Mouse (Mus musculus) midbrain, embryonic 10.5 days (tissue): ENCODE results near the gene Ripor2. TPM values are rescaled to one million over a fixed set of nuclear protein-coding genes. Genes with fewer than 3 reads are reported as not detected.
"Not testable (repeated sequence)": the region's sequence is repeated elsewhere in the genome, so short reads cannot be mapped to it uniquely, and the experiment has no call there.

Experiments used
- DNase-seq: peaks from one replicate; pipeline ENCODE4 v3.0.0-alpha.2; 2017; ENCODE audit warnings: low spot score
- H3K27ac ChIP-seq: fragments of 300-500 bp; sonication (generic); replicated peaks from 2 replicates; pipeline ENCODE4 v1.5.1; 2016; ENCODE audit warnings: mild to moderate bottlenecking
- H3K27me3 ChIP-seq: fragments of 300-500 bp; sonication (generic); 2 replicates; pipeline ENCODE4 v1.6.1; 2016; ENCODE audit warnings: low read depth, mild to moderate bottlenecking; ENCODE audit not compliant: poor library complexity, severe bottlenecking
- H3K36me3 ChIP-seq: fragments of 300-500 bp; sonication (generic); 2 replicates; pipeline ENCODE4 v1.6.1; 2016; ENCODE audit warnings: mild to moderate bottlenecking, moderate library complexity
- H3K4me1 ChIP-seq: fragments of 300-500 bp; sonication (generic); 2 replicates; pipeline ENCODE4 v1.6.1; 2016
- H3K4me3 ChIP-seq: fragments of 300-500 bp; sonication (generic); 2 replicates; pipeline ENCODE4 v1.5.1; 2016; ENCODE audit warnings: mild to moderate bottlenecking, moderate library complexity
- H3K9me3 ChIP-seq: fragments of 300-500 bp; sonication (generic); replicated peaks from 2 replicates; pipeline ENCODE4 v1.6.1; 2016; ENCODE audit warnings: mild to moderate bottlenecking
- WGBS: fragments of 180-500 bp; shearing (Covaris S2); methylation state at CpG from one replicate; pipeline ENCODE4 v1.1.7; 2016; 5-methylcytosine and 5-hydroxymethylcytosine counted together
- polyA plus RNA-seq: library from polyadenylated mRNA; unstranded; fragments of >200 nt; fragmentation: Nextera tagmentation; extraction: Ambion mirVana; gene quantifications from 2 replicates; pipeline ENCODE4 v1.2.1, GENCODE M21; 2016

Ripor2 gene
- polyA plus RNA-seq, 1 experiment from 2014 or later = 3.5 TPM

- WGBS = 93% methylated on average over 12 of the region's 12 CpGs
- H3K4me3 ChIP-seq = no peak overlapping the region
- DNase-seq = no peak
- no peaks in the 10 kb centered on the region for H3K9me3 ChIP-seq
- no peak overlapping the region for H3K27ac ChIP-seq
- peaks cover 24% of the 10 kb centered on the region for H3K4me1 ChIP-seq
- H3K36me3 ChIP-seq = peaks cover 70% of the 10 kb centered on the region
- H3K27me3 ChIP-seq = no peaks in the 10 kb centered on the region
These were observed 176.0 kb downstream of the Ripor2 start for GRCm38 (mm10) chr13:24757820-24758564.

- 92% methylated on average over 10 of the region's 10 CpGs for WGBS
These were observed 177.5 kb downstream of the Ripor2 start for GRCm38 (mm10) chr13:24759451-24759850.

DNA sequence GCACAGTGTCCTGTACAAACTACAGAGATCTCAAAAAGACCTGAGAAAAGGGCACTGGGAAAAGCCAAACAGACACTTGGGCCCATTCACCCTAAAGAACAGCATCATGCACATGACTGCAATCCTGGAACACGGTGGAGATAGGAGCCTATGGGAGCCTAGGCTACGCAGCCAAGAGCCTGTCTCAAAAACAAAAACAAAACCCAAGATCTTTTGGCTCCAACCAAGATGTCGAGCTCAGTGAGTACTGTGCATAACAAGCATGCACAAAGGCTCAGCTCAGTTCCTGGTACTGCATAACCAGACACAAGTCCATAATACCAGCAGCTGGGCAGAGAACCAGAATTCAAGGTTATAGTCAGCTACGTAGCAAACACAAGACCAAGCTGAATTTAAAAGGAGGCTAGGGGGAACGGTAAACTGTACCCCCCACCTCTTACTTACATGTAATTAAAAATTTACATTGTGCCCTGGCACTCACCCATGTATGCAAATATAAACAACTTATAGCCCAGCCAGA lies 178.4 kb downstream of the Ripor2 start:
- peak overlapping the region; percentile 96 for H3K4me3 ChIP-seq
- peaks cover 50% of the 10 kb centered on the region for H3K36me3 ChIP-seq
- DNase-seq = no peak
- H3K27ac ChIP-seq = peak overlapping the region; percentile 99
- no peaks in the 10 kb centered on the region for H3K27me3 ChIP-seq
- no peaks in the 10 kb centered on the region for H3K9me3 ChIP-seq
- H3K4me1 ChIP-seq = peaks cover 24% of the 10 kb centered on the region
- 85% methylated on average over 5 of the region's 5 CpGs for WGBS

More at GRCm38 (mm10) chr13:24759451-24759850, 177.5 kb downstream of the Ripor2 start:
- peaks cover 59% of the 10 kb centered on the region for H3K36me3 ChIP-seq
- no peaks in the 10 kb centered on the region for H3K27me3 ChIP-seq
- no peaks in the 10 kb centered on the region for H3K9me3 ChIP-seq
- DNase-seq = no peak
- peaks cover 24% of the 10 kb centered on the region for H3K4me1 ChIP-seq
- H3K27ac ChIP-seq = no peak overlapping the region
- no peak overlapping the region for H3K4me3 ChIP-seq

DNA sequence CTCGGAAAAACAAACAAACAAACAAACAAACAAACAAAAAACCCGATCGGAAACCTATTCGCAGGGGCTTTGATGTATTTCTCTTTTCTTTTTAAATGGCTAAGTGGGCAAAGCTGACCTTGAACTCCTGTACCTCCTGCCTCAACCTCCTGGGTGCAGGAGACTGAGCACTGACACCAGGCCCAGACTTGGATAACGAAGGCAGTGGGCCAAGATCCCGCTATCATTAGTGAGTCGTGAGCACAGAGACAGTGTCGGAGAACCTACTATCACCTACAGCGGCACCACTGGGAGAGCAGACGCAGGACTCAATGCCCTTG lies 179.1 kb downstream of the Ripor2 start:
- peaks cover 43% of the 10 kb centered on the region for H3K36me3 ChIP-seq
- H3K27me3 ChIP-seq = no peaks in the 10 kb centered on the region
- H3K4me1 ChIP-seq = peaks cover 24% of the 10 kb centered on the region
- H3K4me3 ChIP-seq = peak overlapping the region; percentile 96
- no peak for DNase-seq
- WGBS = 8% methylated on average over 10 of the region's 10 CpGs
- no peaks in the 10 kb centered on the region for H3K9me3 ChIP-seq
- H3K27ac ChIP-seq = peak overlapping the region; percentile 99

DNA sequence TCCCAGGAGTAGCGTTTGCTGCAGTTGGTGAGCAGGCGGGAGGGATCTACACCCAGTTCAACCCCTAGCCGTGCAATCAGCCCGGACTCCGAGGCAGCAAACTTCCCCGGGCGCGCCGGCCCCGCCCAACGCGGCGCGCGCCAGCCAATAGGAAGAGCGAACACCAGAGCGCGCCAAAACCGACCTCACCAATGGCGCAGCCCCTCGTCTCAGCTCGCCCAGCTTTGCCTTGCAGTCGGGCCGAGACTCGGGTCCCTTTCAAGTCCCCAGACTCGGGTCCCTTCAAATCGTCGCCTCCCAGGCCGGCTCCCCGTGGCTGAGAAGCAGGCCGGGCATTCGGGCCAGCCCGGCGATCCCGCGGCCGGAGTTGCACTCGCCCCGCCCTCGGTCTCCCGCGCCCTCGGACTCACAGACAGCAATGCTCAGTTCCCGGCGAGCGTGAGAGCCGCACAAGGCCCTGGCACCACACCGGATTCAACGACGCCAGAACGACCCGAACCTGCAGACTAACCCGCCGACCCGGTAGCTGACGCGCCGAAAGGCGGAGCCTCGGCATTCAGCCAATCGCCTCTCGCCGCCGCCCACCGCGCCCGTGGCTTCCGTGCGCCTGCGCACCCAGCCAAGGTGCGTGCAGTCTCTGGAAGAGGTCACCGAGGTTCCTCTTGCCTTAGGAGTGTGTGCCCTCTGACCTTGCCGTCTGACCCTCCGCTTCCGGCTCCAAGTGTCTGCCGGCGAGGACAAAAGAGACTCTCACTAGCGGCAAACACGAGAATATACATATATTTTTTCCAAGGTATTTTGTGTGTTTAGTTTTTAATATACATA lies 179.6 kb downstream of the Ripor2 start, which contains the start of gene Gmnn:
Gene Gmnn, minus strand, starts transcription at position 521 of the 825 bp plus-strand sequence.
- Histone ChIP-seq H3K36me3 (peaks cover 38% of the 10 kb centered on the region), H3K4me3 (peak within 1 kb of the TSS; percentile 96), H3K27ac (peak within 1 kb of the TSS; percentile 99), H3K27me3 (no peaks in the 10 kb centered on the region), H3K4me1 (peaks cover 24% of the 10 kb centered on the region), H3K9me3 (no peaks in the 10 kb centered on the region)
- under 1% methylated on average over 79 of the region's 79 CpGs for WGBS
- DNase-seq = peak; percentile 91

GRCm38 (mm10) chr13:24762254-24762653 lies 180.3 kb downstream of the Ripor2 start:
- Histone ChIP-seq H3K4me1 (peaks cover 24% of the 10 kb centered on the region), H3K27me3 (no peaks in the 10 kb centered on the region), H3K27ac (peak overlapping the region; percentile 99), H3K36me3 (peaks cover 31% of the 10 kb centered on the region), H3K4me3 (peak overlapping the region; percentile 96), H3K9me3 (no peaks in the 10 kb centered on the region)
- WGBS = 49% methylated on average over 4 of the region's 4 CpGs
- no peak for DNase-seq

DNA sequence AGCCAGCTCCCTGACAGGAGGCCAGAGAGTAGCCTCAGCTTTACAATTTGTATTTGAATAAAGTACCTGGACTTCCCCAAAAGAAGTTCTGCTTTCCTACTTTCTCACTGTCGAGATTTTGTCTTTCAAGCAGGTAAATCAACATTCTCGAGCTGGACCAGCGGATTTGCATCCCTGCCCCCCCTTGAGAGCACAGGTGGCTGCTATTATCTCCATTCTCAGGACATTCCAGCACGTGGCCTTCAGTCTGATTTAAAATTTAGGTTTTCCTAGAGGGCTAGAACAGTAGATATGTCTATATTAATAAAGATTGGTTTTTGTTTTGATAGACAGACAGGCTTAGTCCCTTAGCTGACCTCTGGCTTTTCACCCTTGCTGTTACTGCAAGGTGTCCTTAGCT lies 185.8 kb downstream of the Ripor2 start:
- not testable (repeated sequence) for DNase-seq, H3K36me3 ChIP-seq, H3K4me1 ChIP-seq, H3K4me3 ChIP-seq, H3K9me3 ChIP-seq, H3K27me3 ChIP-seq, H3K27ac ChIP-seq
- 75% methylated on average over 4 of the region's 4 CpGs for WGBS

- not testable (repeated sequence) for H3K4me3 ChIP-seq, H3K27ac ChIP-seq, DNase-seq, H3K4me1 ChIP-seq, H3K9me3 ChIP-seq, H3K27me3 ChIP-seq, H3K36me3 ChIP-seq
- WGBS = 93% methylated on average over 10 of the region's 10 CpGs
These were observed 189.5 kb downstream of the Ripor2 start for GRCm38 (mm10) chr13:24771482-24771881.

- no peak overlapping the region for H3K4me3 ChIP-seq
- H3K36me3 ChIP-seq = no peaks in the 10 kb centered on the region
- H3K9me3 ChIP-seq = no peaks in the 10 kb centered on the region
- WGBS = 61% methylated on average over 7 of the region's 7 CpGs
- no peaks in the 10 kb centered on the region for H3K27me3 ChIP-seq
- no peaks in the 10 kb centered on the region for H3K4me1 ChIP-seq
- H3K27ac ChIP-seq = no peak overlapping the region
- peak; percentile 54 for DNase-seq
These were observed 194.3 kb downstream of the Ripor2 start for GRCm38 (mm10) chr13:24776146-24776844.

DNA sequence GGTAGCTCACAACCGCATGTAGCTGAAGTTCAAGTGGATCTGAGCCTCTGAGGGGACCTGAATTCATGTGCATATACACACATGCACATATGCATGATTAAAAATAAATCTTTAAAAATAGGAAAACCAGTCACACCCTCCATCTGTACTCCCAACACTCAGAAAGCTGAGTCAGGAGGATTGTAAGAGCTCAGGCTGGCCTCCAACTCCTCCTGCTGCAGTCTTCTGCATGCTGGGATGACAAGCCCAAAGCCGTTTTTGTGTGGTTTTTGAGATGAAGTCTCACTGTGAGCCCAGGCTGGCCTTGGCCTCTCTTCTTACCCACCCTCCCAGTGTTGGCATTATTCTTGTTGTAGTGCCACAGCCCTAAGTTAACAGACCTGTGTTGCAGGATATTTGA lies 196.0 kb downstream of the Ripor2 start:
- H3K36me3 ChIP-seq = no peaks in the 10 kb centered on the region
- H3K27me3 ChIP-seq = no peaks in the 10 kb centered on the region
- no peaks in the 10 kb centered on the region for H3K4me1 ChIP-seq
- DNase-seq = no peak
- H3K9me3 ChIP-seq = no peaks in the 10 kb centered on the region
- H3K4me3 ChIP-seq = no peak overlapping the region
- 77% methylated on average over 2 of the region's 2 CpGs for WGBS
- no peak overlapping the region for H3K27ac ChIP-seq

DNA sequence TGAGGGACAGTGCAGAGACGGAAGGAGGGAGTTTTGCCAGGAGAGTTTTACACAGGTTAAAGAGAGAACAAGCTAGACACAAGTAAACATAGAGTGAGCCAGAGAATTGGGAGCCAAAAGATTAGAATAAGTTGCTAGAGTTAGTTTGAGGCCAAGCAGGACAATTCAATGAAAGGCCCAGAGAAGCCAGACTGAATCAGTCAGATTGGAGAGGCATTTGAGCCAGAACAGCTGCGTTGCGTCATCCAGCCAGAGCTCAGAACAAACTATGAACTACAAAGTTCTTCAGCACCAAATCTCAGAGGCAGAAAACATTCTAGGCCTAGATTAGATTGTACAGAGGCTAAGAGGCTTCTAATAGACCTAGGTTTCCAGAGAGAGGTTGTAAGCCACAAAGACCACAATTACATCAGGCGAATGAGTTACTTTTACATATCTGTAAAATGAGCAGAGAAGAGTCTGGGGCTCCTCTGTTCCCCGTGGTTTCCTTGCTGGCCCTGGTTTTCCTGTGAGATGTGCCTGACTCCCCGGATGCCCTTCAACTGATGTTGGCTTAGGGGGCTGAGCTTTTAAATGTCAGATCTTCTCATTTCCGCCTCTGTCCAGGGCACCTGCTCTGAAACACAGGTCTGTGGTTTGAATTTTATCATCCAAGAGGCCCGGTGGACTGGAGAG lies 196.9 kb downstream of the Ripor2 start:
- no peak overlapping the region for H3K27ac ChIP-seq
- 85% methylated on average over 8 of the region's 8 CpGs for WGBS
- no peak overlapping the region for H3K4me3 ChIP-seq
- no peaks in the 10 kb centered on the region for H3K4me1 ChIP-seq
- DNase-seq = no peak
- no peaks in the 10 kb centered on the region for H3K36me3 ChIP-seq
- no peaks in the 10 kb centered on the region for H3K9me3 ChIP-seq
- H3K27me3 ChIP-seq = no peaks in the 10 kb centered on the region

DNA sequence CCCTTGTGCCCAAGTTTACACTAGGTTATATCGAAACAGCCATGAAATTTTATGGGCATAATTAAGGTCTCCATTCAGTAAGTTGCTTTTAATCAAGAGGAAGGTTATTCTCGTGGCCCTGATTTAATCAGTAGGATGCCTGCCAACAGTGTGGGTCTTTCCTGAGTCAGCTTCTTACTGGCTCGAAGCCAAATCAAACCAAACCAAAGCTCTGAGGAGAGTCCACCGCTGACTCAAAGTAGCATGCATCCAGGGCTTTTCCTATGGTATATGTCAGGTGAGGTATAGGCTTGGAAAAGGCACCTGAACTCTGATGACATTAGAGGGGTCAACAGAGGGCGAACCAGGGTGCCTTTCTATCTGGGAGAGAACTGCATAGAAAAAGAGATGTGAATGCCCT lies 199.9 kb downstream of the Ripor2 start:
- 88% methylated on average over 5 of the region's 5 CpGs for WGBS
- 0 out of 2 replicates have a peak, but pooled peaks cover 5% of the 10 kb centered on the region for H3K4me1 ChIP-seq
- H3K36me3 ChIP-seq = no peaks in the 10 kb centered on the region
- no peaks in the 10 kb centered on the region for H3K27me3 ChIP-seq
- no peak for DNase-seq
- no peak overlapping the region for H3K4me3 ChIP-seq
- no peaks in the 10 kb centered on the region for H3K9me3 ChIP-seq
- no peak overlapping the region for H3K27ac ChIP-seq
